Mouse (Mus musculus) ES-E14 (cell line): Measurements from ENCODE around the gene Hcrt.

ENCODE experiments used
- CHD2 ChIP-seq: IDR thresholded peaks from 2 replicates; pipeline ENCODE4 v1.6.1; 2014; ENCODE audit warnings: mild to moderate bottlenecking, low read depth, low read length, inconsistent platforms
- HCFC1 ChIP-seq: IDR thresholded peaks from 2 replicates; pipeline ENCODE4 v1.6.1; 2012; ENCODE audit warnings: low read length, inconsistent platforms, borderline replicate concordance; ENCODE audit not compliant: insufficient read depth
- MAFK ChIP-seq: IDR thresholded peaks from 2 replicates; pipeline ENCODE4 v1.6.1; 2014; ENCODE audit warnings: mild to moderate bottlenecking, low read depth, low read length, inconsistent platforms; ENCODE audit not compliant: insufficient read depth
- ZC3H11A ChIP-seq: IDR thresholded peaks from 2 replicates; pipeline ENCODE4 v1.6.1; 2012; ENCODE audit warnings: low read depth, mild to moderate bottlenecking, inconsistent platforms, low read length, borderline replicate concordance
- ZNF384 ChIP-seq: IDR thresholded peaks from 2 replicates; pipeline ENCODE4 v1.6.1; 2012; ENCODE audit warnings: low read depth, low read length, inconsistent platforms

DNA sequence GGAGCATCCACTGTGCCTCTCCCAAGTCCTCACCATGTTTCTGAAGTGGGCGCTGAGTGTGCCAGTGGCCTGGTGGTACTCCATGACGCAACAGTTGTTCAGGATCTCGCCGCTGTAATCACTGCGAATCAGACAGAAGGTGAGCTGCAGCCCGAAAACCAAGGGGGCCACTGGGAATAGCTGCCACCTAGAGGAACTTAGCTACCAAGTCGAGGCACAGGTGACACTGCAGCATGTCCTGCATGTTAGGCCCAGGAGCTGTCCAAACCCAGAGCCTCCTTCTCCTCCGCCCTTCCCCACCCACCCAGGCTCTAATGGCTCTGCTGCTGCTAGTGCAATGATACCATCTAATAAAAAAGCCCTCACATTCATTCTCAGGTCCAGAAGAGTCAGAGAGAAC lies 33.9 kb upstream of the Hcrt start:
- TF ChIP-seq ZNF384: no peak
- no peak for TF ChIP-seq MAFK
- TF ChIP-seq ZC3H11A: no peak
- no peak for TF ChIP-seq HCFC1
- TF ChIP-seq CHD2: no peak
